ENCODE assay signal across 20 mouse cellular contexts in genomic region chr5:36549243-36549642, GRCm38 (mm10). TPM values are rescaled to one million over a fixed set of nuclear protein-coding genes. Genes with fewer than 3 reads are reported as not detected.
DNase-seq lines count a peak whose midpoint lies in the region; ATAC-seq and TF ChIP-seq lines count a peak whose summit lies in the region.
"Had no signal": no experiment of that assay in that cellular context is flagged by ENCODE, and none has a peak within 500 bp of the region (broad histone marks: within the 10 kb centered on the region; RNA-seq: fewer than 3 reads in every experiment).

No protein-coding gene starts in this region.

- H3K36me3 ChIP-seq in heart, embryonic 13.5 days, result no peaks in the 10 kb centered on the region
- no peaks in the 10 kb centered on the region for H3K36me3 ChIP-seq in heart, embryonic 11.5 days (ENCODE audit: control insufficient read depth, insufficient read depth, low read length)
- no peaks in the 10 kb centered on the region for H3K36me3 ChIP-seq in stomach, postnatal 0 days (ENCODE audit: control insufficient read depth, insufficient read depth, low read length)
- H3K36me3 ChIP-seq: embryonic facial prominence, embryonic 15.5 days; heart, embryonic 15.5 days; midbrain, embryonic 10.5 days had no signal

- no peak for ATAC-seq in heart, embryonic 13.5 days (ENCODE audit: extremely low read depth, insufficient number of reproducible peaks, low FRiP score, low TSS enrichment)
- ATAC-seq in heart, embryonic 11.5 days (replicated peaks; ENCODE audit: insufficient number of reproducible peaks, low FRiP score, low TSS enrichment), result no peak
- peak; percentile 62 for ATAC-seq in granulocyte monocyte progenitor cell, adult 5-6 weeks (replicated peaks; ENCODE audit: poor library complexity, severe bottlenecking)
- ATAC-seq in stomach, postnatal 0 days (ENCODE audit: low FRiP score, low TSS enrichment), result no peak
- ATAC-seq: intestine, postnatal 0 days had no signal

- peak; percentile 53 for DNase-seq in retina, postnatal 1 day
- no peak for DNase-seq in retina, embryonic 14.5 days (ENCODE audit: low spot score)
- DNase-seq in stomach, postnatal 0 days (ENCODE audit: low spot score), result no peak
- DNase-seq in cerebellum, adult 11-12 months, result no peak
- no peak for DNase-seq in right cerebral cortex, adult 2 months (ENCODE audit: low spot score in 2 of 2)
- DNase-seq: adrenal gland, adult 8-10 months; cerebellum, adult 9-10 months; gastrocnemius, postnatal 36 days; kidney, postnatal 36 days; lung, adult 2 months; right cerebral cortex, postnatal 14 days had no signal

- TF ChIP-seq EP300 in stomach, postnatal 0 days (optimal IDR thresholded peaks at IDR 0.05), result no peak

- no peak overlapping the region for H3K27ac ChIP-seq in heart, embryonic 13.5 days (replicated peaks)
- no peak overlapping the region for H3K27ac ChIP-seq in heart, embryonic 11.5 days (ENCODE audit: low read depth, low read length)
- H3K27ac ChIP-seq in stomach, postnatal 0 days (replicated peaks), result 0 out of 2 replicates have a peak overlapping the region, but pooled peaks have one; percentile 25
- H3K27ac ChIP-seq: embryonic facial prominence, embryonic 15.5 days; heart, embryonic 15.5 days; hindbrain, embryonic 14.5 days; midbrain, embryonic 10.5 days had no signal

- 0 out of 2 replicates have a peak overlapping the region, but pooled peaks have one; percentile 44 for H3K9ac ChIP-seq in heart, embryonic 13.5 days
- no peak overlapping the region for H3K9ac ChIP-seq in heart, embryonic 11.5 days (ENCODE audit: low read depth, low read length)
- no peak overlapping the region for H3K9ac ChIP-seq in stomach, postnatal 0 days (ENCODE audit: low read length)
- H3K9ac ChIP-seq: embryonic facial prominence, embryonic 15.5 days; heart, embryonic 15.5 days; hindbrain, embryonic 14.5 days had no signal

- no peak for TF ChIP-seq CTCF in stomach, postnatal 0 days (IDR thresholded peaks at IDR 0.05; ENCODE audit: low read depth)

- H3K4me3 ChIP-seq in heart, embryonic 13.5 days, result no peak overlapping the region
- no peak overlapping the region for H3K4me3 ChIP-seq in heart, embryonic 11.5 days (ENCODE audit: low read depth, low read length)
- H3K4me3 ChIP-seq in stomach, postnatal 0 days (ENCODE audit: low read depth, low read length), result no peak overlapping the region
- H3K4me3 ChIP-seq: embryonic facial prominence, embryonic 15.5 days; heart, embryonic 15.5 days; midbrain, embryonic 10.5 days; myocyte had no signal

- H3K9me3 ChIP-seq in heart, embryonic 13.5 days, result no peaks in the 10 kb centered on the region
- no peaks in the 10 kb centered on the region for H3K9me3 ChIP-seq in heart, embryonic 11.5 days (replicated peaks; ENCODE audit: control insufficient read depth, low read length)
- no peaks in the 10 kb centered on the region for H3K9me3 ChIP-seq in stomach, postnatal 0 days (ENCODE audit: control insufficient read depth, low read length)
- H3K9me3 ChIP-seq: embryonic facial prominence, embryonic 15.5 days; heart, embryonic 15.5 days; midbrain, embryonic 10.5 days had no signal

- no peak overlapping the region for H3K4me2 ChIP-seq in heart, embryonic 13.5 days
- H3K4me2 ChIP-seq in heart, embryonic 11.5 days, result no peak overlapping the region
- no peak overlapping the region for H3K4me2 ChIP-seq in stomach, postnatal 0 days (replicated peaks; ENCODE audit: low read depth)
- H3K4me2 ChIP-seq: embryonic facial prominence, embryonic 15.5 days; heart, embryonic 15.5 days; hindbrain, embryonic 14.5 days had no signal

- WGBS in heart, embryonic 13.5 days, result 53% methylated on average over 6 of the region's 6 CpGs
- 50% methylated on average over 6 of the region's 6 CpGs for WGBS in heart, embryonic 11.5 days (ENCODE audit: insufficient replicate concordance)
- 43% methylated on average over 6 of the region's 6 CpGs for WGBS in stomach, postnatal 0 days

- H3K4me1 ChIP-seq in heart, embryonic 13.5 days, result peaks cover 17% of the 10 kb centered on the region
- peaks cover 14% of the 10 kb centered on the region for H3K4me1 ChIP-seq in heart, embryonic 11.5 days (ENCODE audit: control insufficient read depth, insufficient read depth, low read length)
- H3K4me1 ChIP-seq in stomach, postnatal 0 days (replicated peaks; ENCODE audit: control insufficient read depth, insufficient read depth), result 0 out of 2 replicates have a peak, but pooled peaks cover 2% of the 10 kb centered on the region

- H3K27me3 ChIP-seq in heart, embryonic 13.5 days (replicated peaks), result no peaks in the 10 kb centered on the region
- H3K27me3 ChIP-seq in heart, embryonic 11.5 days (ENCODE audit: control insufficient read depth, insufficient read depth, low read length), result no peaks in the 10 kb centered on the region
- H3K27me3 ChIP-seq in stomach, postnatal 0 days (ENCODE audit: control insufficient read depth, insufficient read depth, low read length), result no peaks in the 10 kb centered on the region
- H3K27me3 ChIP-seq: embryonic facial prominence, embryonic 15.5 days; heart, embryonic 15.5 days had no signal

RNA-seq across cellular contexts. Expression of gene Tbc1d14, which starts 43.8 kb away (rescaled TPM):
- 15.3 and 15.7 TPM in 2 replicates for polyA plus RNA-seq in heart, embryonic 13.5 days (2015; fragmentation: Nextera tagmentation; extraction: Ambion mirVana)
- polyA plus RNA-seq in heart, embryonic 11.5 days (2014; fragmentation: Nextera tagmentation; extraction: Ambion mirVana), result 19.8 and 22.6 TPM in 2 replicates
- 17.9 and 22.6 TPM in 2 replicates for total RNA-seq in granulocyte monocyte progenitor cell, adult 5-6 weeks (2014; fragmentation: Nextera tagmentation)
- 7.2 and 8.7 TPM in 2 replicates for total RNA-seq in granulocyte monocyte progenitor cell, adult 5-6 weeks (2017)
- 22.1 and 22.8 TPM in 2 replicates for polyA plus RNA-seq in stomach, postnatal 0 days (2015; fragmentation: Nextera tagmentation; extraction: Ambion mirVana)
